Mouse (Mus musculus) central nervous system, embryonic 18 days (tissue): ENCODE data around the gene Cd37. TPM values are rescaled to one million over a fixed set of nuclear protein-coding genes. Genes with fewer than 3 reads are reported as not detected.

Source experiments
- polyA plus RNA-seq: library from polyadenylated mRNA; depleted of rRNA; stranded (reverse); fragments of >200 nt; gene quantifications from 2 replicates; pipeline ENCODE4 v1.2.3, GENCODE M21; 2012; rRNA removed

Cd37 gene
- 1.5 and 1.6 TPM in 2 replicates for polyA plus RNA-seq

DNA sequence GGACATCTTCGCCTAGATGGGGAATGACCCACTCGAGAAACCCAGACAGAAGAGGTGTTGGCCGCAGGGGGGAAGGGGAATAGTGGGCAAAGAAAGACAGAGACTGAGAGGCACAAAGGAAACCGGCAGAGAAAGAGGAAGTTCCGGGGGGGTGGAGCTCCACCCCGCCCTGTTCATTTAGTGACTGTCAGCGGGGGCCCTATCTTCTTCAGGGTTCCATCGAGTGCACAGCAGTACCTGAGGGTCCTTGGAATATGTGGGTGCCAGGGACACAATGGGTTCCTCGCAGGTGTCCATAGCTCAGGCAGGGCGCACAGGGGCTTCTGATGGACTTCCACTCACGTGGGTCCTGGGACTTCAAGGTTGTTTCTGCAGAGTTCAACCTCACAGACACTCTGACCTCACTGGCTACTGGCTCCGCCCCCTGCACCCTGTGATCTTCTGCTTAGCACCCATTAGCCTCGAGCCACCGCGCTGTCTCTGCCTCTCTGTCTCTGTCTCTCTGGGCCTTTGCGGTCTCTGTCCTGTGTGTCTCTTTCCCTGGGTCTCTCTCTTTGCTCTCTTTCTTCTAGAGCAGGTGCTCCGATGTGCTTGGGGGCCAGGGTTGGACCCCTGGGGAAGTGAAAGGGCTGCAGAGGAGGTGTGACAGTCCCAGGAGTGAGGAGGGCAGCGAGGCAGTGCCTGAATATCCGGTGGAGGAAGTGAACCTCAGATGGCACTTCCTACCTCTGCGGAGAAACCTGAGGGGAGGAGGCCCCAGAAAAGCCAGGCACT lies at the start of gene Cd37:
TSS of gene Cd37 (minus strand) at position 393 of the 774 bp plus-strand sequence.

DNA sequence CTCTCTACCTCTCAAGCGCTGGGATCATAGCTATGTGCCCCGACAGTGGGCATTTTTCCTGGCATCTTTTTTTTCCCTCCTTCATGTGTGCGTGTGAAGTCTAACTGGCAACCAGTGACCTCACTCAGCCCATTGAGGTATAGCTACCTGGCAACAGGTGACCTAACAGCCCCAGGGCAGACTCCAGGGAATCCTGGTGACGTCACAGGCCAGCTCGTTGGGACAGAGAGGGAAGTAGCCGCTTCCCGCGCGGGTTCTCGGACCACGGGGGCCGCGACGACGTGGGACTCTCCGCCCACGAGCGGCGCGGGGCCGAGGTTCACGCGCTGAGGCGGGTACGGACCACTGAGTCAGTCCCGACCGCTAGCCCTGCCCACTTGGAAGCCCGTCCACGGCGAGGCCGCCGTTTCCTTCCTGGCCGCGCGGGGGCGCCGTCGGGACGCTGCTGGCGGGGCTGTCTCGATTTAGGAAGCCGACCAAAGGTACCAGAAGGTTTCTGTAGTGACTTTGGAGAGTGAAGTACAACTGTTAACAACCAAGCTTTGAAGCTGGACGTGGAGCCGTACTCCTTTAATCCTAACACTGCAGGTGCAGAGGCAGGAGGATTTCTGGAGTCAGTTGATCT lies 38.3 kb upstream of the Cd37 start, which contains the start of gene Slc6a21:
TSS of gene Slc6a21 (plus strand) at position 378 of the 625 bp plus-strand sequence.

DNA sequence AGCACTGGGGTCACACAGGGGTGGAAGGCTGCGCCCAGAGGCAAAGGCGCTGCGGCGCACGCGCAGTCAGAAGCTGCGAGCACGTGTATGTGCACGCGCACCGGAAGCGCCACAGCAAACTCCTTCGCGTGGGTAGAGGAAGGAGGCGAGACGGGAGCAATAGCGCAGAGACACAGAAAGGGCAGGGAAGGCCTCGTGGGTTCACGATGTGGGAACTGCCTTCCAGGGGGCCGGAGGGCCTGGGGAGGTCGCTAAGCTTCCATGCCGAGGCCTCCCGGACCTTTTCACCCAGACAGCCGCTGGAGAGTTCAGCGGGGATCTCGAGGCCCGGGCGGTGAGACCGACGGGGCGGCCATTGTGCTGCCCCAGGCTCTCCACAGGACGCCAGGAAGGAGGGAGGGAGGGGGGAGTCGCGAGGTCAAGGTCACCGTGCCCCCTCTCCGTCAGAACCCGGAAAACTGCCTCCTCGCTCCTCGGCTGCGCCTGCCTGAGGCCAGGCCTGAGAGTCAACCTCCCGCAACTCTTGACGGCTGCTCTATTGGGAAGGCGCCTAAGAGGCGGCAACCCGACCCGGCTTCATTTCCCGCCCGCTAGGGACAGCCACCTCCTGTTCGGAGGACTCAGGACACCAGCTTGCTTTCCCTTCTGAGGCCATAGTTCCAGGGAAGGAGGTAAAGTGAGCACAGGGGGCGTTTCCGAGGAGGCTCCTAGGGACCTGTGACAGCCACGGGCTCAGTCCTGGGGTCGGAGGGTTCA lies 1.9 kb upstream of the Cd37 start, which contains the start of gene Slc6a16:
TSS of gene Slc6a16 (plus strand) at position 453 of the 756 bp plus-strand sequence.

DNA sequence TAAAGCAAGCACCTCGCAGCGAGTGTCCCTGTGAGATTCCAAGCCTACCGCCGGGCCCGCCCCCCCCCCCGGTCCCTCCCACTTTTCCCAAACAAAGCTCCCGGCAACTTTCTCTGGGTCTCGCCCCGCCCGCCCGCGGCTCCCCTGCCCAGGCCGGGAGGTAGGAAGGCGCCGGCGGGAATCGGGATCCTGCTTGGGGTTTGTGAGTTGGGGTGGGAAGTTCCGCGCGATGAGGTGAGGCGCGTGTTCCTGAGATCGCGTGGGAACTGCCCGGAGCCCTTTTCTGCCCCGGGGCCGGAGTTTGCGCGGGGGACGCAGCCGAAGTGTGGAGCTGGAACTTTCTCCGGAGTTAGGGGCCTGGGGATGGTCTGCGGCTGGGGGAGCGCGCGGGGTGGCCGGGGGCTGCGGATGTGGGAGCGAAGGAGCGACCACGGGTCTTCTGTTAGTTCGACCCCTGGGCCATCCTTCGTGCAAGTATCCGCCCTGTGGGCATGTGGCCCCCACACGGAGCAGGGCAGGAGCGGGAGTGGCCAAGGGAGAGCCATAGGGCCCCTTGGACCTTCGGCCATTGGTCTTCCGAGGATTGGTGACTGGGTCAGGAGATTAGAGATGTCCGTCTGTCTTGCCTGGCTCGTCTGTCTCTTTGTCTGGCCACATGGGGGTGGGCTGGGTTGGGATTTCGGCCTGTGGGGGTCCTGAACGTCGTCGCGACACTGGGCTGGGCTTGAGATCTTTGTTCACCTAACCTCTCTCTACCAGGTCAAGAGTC lies 23.1 kb downstream of the Cd37 start, which contains the start of gene Tead2:
TSS of gene Tead2 (plus strand) at position 81 of the 769 bp plus-strand sequence.

DNA sequence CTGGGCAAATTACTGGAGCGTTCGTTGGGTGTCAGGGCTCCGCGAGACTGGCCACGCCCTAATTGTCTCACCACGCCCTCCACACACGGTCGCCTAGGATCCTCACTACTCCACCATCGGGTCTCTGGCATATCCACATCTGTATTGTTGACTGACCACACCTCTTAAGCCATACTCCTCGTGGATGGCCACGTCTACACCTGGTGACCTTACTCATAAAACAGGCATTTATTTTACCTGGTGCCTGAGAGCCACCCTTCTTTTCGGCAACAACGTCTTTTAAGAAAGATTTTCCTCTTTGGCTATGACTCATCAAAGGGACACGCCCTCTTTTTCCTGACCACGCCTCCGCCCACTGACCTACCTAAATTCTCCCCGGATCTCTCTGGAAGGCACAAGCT lies 27.1 kb downstream of the Cd37 start, which contains the start of gene Dkkl1:
TSS of gene Dkkl1 (minus strand) at position 297 of the 401 bp plus-strand sequence.

DNA sequence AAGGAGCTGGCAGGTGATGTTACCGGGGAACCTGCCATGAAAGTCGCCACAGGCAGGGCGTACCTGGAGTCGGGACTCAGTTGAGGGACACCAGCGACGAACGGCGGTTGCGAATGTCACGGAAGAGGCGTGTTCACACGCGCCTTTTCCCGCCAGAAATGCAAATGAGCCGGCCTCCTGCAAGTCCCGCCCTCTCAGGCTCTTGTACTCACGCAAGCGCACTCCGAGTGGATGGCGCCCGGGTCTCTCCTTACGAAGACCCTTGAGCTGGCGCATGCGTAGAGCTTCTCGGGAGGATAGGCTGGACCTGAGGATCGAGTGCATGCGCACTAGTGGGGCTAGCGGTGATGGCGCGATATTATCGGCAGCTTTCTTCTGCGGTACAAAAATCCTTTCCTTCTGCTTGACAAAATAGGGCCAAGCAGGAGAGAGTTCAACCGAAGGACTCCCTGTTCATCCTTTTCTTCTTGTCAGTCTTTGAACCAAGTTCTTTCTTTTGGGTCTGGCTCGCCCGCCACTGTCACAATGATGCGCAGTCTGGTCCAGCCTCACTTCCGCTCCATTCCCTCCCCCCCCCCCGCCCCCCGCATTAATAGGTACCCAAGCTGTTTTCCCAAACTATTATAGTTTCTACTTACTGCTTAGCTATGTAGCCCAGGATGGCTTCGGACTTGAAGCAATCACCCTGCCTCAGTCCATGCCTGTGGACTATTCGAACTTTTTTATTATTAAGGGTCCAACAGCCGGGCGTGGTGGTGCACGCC lies 34.4 kb downstream of the Cd37 start, which contains the start of gene Ccdc155:
TSS of gene Ccdc155 (minus strand) at position 513 of the 764 bp plus-strand sequence.

Other genes starting within 250 kb of the Cd37 start
- gene Irf3, start 241.5 kb downstream of the Cd37 start, polyA plus RNA-seq = 89.9 and 97.5 TPM in 2 replicates
- gene Bcl2l12, start 240.4 kb downstream of the Cd37 start, polyA plus RNA-seq = 8.4 and 10.7 TPM in 2 replicates
- 91.3 and 106 TPM in 2 replicates for gene Scaf1, start 222.8 kb downstream of the Cd37 start, polyA plus RNA-seq
- gene Rras, start 221.2 kb downstream of the Cd37 start, polyA plus RNA-seq = 20.9 and 23.6 TPM in 2 replicates
- gene Prr12, start 186.2 kb downstream of the Cd37 start, polyA plus RNA-seq = 9.9 and 13.2 TPM in 2 replicates
- gene Nosip, start 176.7 kb downstream of the Cd37 start, polyA plus RNA-seq = 74.9 and 77.9 TPM in 2 replicates
- gene Prrg2, start 176.4 kb downstream of the Cd37 start, polyA plus RNA-seq = 17.9 and 18.6 TPM in 2 replicates
- gene Rcn3, start 146.9 kb downstream of the Cd37 start, polyA plus RNA-seq = 34.7 and 64.0 TPM in 2 replicates
- 15.8 and 18.4 TPM in 2 replicates for gene Fcgrt, start 135.3 kb downstream of the Cd37 start, polyA plus RNA-seq
- gene Rps11, start 114.7 kb downstream of the Cd37 start, polyA plus RNA-seq = 524 and 549 TPM in 2 replicates
- gene Rpl13a, start 110.4 kb downstream of the Cd37 start, polyA plus RNA-seq = 2,210 and 2,469 TPM in 2 replicates
- 0.21 and 0.34 TPM in 2 replicates for gene Gm45713, start 102.9 kb downstream of the Cd37 start, polyA plus RNA-seq
- gene Flt3l, start 102.7 kb downstream of the Cd37 start, polyA plus RNA-seq = 7.5 and 9.1 TPM in 2 replicates
- gene Pih1d1, start 84.8 kb downstream of the Cd37 start, polyA plus RNA-seq = 144 and 160 TPM in 2 replicates
- gene Aldh16a1, start 84.5 kb downstream of the Cd37 start, polyA plus RNA-seq = 13.3 and 16.7 TPM in 2 replicates
- gene Slc17a7, start 75.2 kb downstream of the Cd37 start, polyA plus RNA-seq = 45.9 and 55.3 TPM in 2 replicates
- 0.16 and 0.22 TPM in 2 replicates for gene Gfy, start 59.5 kb downstream of the Cd37 start, polyA plus RNA-seq
- 0.19 and 0.21 TPM in 2 replicates for gene Pth2, start 58.1 kb downstream of the Cd37 start, polyA plus RNA-seq
- gene Ccdc155, start 34.2 kb downstream of the Cd37 start, polyA plus RNA-seq = 0.56 and 0.74 TPM in 2 replicates
- 5.7 and 5.9 TPM in 2 replicates for gene Dkkl1, start 27.0 kb downstream of the Cd37 start, polyA plus RNA-seq
- 57.7 and 65.9 TPM in 2 replicates for gene Tead2, start 23.4 kb downstream of the Cd37 start, polyA plus RNA-seq
- gene Slc6a16, start 2.0 kb upstream of the Cd37 start, polyA plus RNA-seq = 2.1 and 2.2 TPM in 2 replicates
- 0.03 and 0.12 TPM in 2 replicates for gene Slc6a21, start 38.4 kb upstream of the Cd37 start, polyA plus RNA-seq
- 23.4 and 26.7 TPM in 2 replicates for gene Trpm4, start 94.7 kb upstream of the Cd37 start, polyA plus RNA-seq
- 0.35 and 2.8 TPM in 2 replicates for gene Hrc, start 96.2 kb upstream of the Cd37 start, polyA plus RNA-seq
- 60.6 and 63.5 TPM in 2 replicates for gene Ppfia3, start 127.9 kb upstream of the Cd37 start, polyA plus RNA-seq
- gene Lin7b, start 131.5 kb upstream of the Cd37 start, polyA plus RNA-seq = 59.8 and 63.1 TPM in 2 replicates
- 619 and 668 TPM in 2 replicates for gene Snrnp70, start 156.6 kb upstream of the Cd37 start, polyA plus RNA-seq
- gene Kcna7, start 166.5 kb upstream of the Cd37 start, polyA plus RNA-seq = 0.03 TPM in 1 of 2 replicates, not detected in the other
- gene Ntf5, start 174.6 kb upstream of the Cd37 start, polyA plus RNA-seq = 0.06 and 0.13 TPM in 2 replicates
- 0.31 and 0.66 TPM in 2 replicates for gene Lhb, start 181.7 kb upstream of the Cd37 start, polyA plus RNA-seq
- gene Gys1, start 195.7 kb upstream of the Cd37 start, polyA plus RNA-seq = 23.7 and 24.0 TPM in 2 replicates
- 114 and 117 TPM in 2 replicates for gene Ruvbl2, start 199.0 kb upstream of the Cd37 start, polyA plus RNA-seq
- 1,600 and 1,742 TPM in 2 replicates for gene Ftl1, start 220.8 kb upstream of the Cd37 start, polyA plus RNA-seq
- gene Bax, start 227.8 kb upstream of the Cd37 start, polyA plus RNA-seq = 176 and 188 TPM in 2 replicates
- 0.22 and 0.32 TPM in 2 replicates for gene Tulp2, start 242.8 kb upstream of the Cd37 start, polyA plus RNA-seq
- gene Gm45808, start 247.7 kb upstream of the Cd37 start, polyA plus RNA-seq = 0.17 TPM in 1 of 2 replicates, not detected in the other
- 3.0 and 3.2 TPM in 2 replicates for gene Dhdh, start 249.7 kb upstream of the Cd37 start, polyA plus RNA-seq